Mouse (Mus musculus) embryonic facial prominence, embryonic 14.5 days (tissue): Measurements from ENCODE around the gene Thy1. TPM values are rescaled to one million over a fixed set of nuclear protein-coding genes. Genes with fewer than 3 reads are reported as not detected.

ENCODE experiments used
- ATAC-seq: fragments of 200-750 bp; cut with Nextera tagmentation; 2 replicates; pipeline ENCODE4 v1.8.0; 2017; ENCODE audit warnings: low read depth, moderate number of reproducible peaks, moderate TSS enrichment
- DNase-seq: peaks from one replicate; pipeline ENCODE4 v3.0.0-alpha.2; 2015; ENCODE audit warnings: low spot score
- H3K27ac ChIP-seq: fragments of 300-500 bp; sonication (generic); replicated peaks from 2 replicates; pipeline ENCODE4 v1.5.1; 2014; ENCODE audit warnings: low read depth, mild to moderate bottlenecking, low read length, moderate library complexity
- H3K27me3 ChIP-seq: fragments of 300-500 bp; sonication (generic); replicated peaks from 2 replicates; pipeline ENCODE4 v1.6.1; 2014; ENCODE audit warnings: low read length; ENCODE audit not compliant: control insufficient read depth, insufficient read depth
- H3K36me3 ChIP-seq: fragments of 300-500 bp; sonication (generic); 2 replicates; pipeline ENCODE4 v1.6.1; 2014; ENCODE audit warnings: low read length, mixed read lengths; ENCODE audit not compliant: control insufficient read depth, insufficient read depth
- H3K4me1 ChIP-seq: fragments of 300-500 bp; sonication (generic); 2 replicates; pipeline ENCODE4 v1.6.1; 2014; ENCODE audit warnings: antibody characterized with exemption, low read length; ENCODE audit not compliant: control insufficient read depth, insufficient read depth
- H3K4me2 ChIP-seq: fragments of 300-500 bp; sonication (generic); 2 replicates; pipeline ENCODE4 v1.6.1; 2014; ENCODE audit warnings: low read depth, mild to moderate bottlenecking, low read length, moderate library complexity, mixed read lengths
- H3K4me3 ChIP-seq: fragments of 300-500 bp; sonication (generic); 2 replicates; pipeline ENCODE4 v1.5.1; 2014; ENCODE audit warnings: low read depth, mild to moderate bottlenecking, low read length
- H3K9ac ChIP-seq: fragments of 300-500 bp; sonication (generic); 2 replicates; pipeline ENCODE4 v1.6.1; 2014; ENCODE audit warnings: low read depth, mild to moderate bottlenecking, low read length, moderate library complexity, mixed read lengths
- H3K9me3 ChIP-seq: fragments of 300-500 bp; sonication (generic); 2 replicates; pipeline ENCODE4 v1.6.1; 2016; ENCODE audit warnings: low read length; ENCODE audit not compliant: control insufficient read depth
- WGBS: fragments of 180-500 bp; shearing (Covaris S2); extraction: QIAGEN DNeasy Blood & Tissue Kit; methylation state at CpG from one replicate; pipeline ENCODE4 v1.1.7; 2014; 5-methylcytosine and 5-hydroxymethylcytosine counted together
- polyA plus RNA-seq: library from polyadenylated mRNA; unstranded; fragments of >200 nt; fragmentation: Nextera tagmentation; extraction: Ambion mirVana; gene quantifications from 2 replicates; pipeline ENCODE4 v1.2.1, GENCODE M21; 2014

The Thy1 gene
- polyA plus RNA-seq, 1 experiment from 2014 or later = 19.6 TPM

DNA sequence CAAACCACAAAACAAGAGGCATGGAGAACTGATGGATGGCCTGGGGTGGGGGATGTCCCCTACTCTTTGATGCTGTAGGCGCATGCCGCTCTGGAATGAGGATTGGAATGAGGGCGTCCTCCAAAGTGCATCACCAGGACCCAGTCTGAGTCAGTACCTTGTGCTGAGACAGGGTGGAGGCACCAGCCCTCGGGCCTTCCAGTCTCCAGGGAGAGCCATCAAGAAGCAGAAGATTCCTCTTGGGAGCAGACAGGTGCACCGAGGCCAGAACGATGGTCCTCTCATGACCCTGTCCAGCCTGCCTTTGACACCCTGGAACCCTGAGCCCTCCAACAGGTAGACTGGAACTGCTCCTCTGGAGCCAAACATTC, 24.8 kb downstream of the Thy1 start:
- no peak overlapping the region for H3K27ac ChIP-seq
- H3K4me3 ChIP-seq = no peak overlapping the region; the same call in 1 of the 2 replicates
- peaks cover 25% of the 10 kb centered on the region for H3K4me1 ChIP-seq
- peak overlapping the region; percentile 95 for H3K4me2 ChIP-seq
- H3K36me3 ChIP-seq = no peaks in the 10 kb centered on the region
- H3K9me3 ChIP-seq = no peaks in the 10 kb centered on the region
- H3K9ac ChIP-seq = no peak overlapping the region
- WGBS = 78% methylated on average over 6 of the region's 6 CpGs
- no peak for DNase-seq
- H3K27me3 ChIP-seq = no peaks in the 10 kb centered on the region
- no peak for ATAC-seq

DNA sequence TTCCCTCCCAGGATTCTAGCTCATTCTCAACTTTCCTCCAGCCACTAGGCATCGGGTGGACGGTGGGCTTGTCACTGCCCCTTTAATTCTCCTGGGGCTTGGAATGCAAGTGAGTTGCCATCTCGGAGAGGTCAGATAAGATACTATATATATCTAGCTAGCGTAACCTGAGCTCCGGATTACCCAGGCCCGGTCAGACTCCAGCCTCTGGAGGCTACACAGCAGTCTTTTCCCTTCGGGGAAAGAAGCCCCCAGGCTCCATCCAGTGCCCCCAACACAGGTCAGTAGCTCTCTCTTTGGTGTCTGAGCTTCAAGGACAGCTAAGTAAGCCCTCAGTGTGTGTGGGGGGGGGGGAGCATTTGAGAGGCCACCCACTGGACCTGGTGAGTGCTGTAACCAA, 26.1 kb downstream of the Thy1 start:
- H3K27me3 ChIP-seq = no peaks in the 10 kb centered on the region
- no peak for DNase-seq
- peaks cover 25% of the 10 kb centered on the region for H3K4me1 ChIP-seq
- no peaks in the 10 kb centered on the region for H3K9me3 ChIP-seq
- no peak for ATAC-seq
- no peak overlapping the region for H3K4me2 ChIP-seq
- no peaks in the 10 kb centered on the region for H3K36me3 ChIP-seq
- no peak overlapping the region for H3K27ac ChIP-seq
- 11% methylated on average over 7 of the region's 7 CpGs for WGBS
- 0 out of 2 replicates have a peak overlapping the region, but pooled peaks have one; percentile 6 for H3K9ac ChIP-seq
- no peak overlapping the region for H3K4me3 ChIP-seq

DNA sequence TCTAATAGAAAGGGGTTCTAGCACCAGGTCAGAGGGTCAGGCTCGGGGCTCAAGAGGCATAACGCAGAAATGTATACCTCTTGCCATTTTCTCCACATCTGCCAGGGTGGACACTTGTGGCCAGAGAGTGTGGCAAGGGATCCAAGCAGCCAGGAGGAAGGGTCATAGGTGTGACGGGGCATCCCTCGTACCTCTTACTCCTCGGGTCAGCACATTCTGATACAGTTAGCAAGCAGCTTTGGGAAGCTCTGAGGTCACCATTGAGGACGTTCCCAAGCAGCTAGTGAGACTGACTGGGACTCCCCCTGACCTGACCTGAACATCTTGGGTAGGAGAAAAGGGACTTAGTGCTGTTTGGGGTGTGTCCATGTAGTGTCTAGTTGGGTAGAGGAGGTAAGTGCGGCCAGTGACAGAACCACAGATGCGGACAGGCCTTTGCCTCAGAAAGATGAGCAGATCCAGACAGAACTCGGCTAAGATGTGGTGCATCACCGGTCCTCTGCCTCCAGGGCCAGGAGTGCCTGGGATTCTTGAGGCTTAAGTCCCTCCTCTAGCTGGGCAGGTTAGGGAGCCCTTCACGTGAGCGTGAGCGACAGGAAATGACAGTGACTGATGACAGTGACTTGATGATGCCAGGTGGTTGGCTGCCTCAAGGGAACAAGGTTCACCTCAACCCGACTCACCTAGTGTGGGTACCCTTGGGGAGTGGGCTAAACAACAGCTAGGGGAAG, 27.1 kb downstream of the Thy1 start:
- WGBS = 63% methylated on average over 14 of the region's 14 CpGs

DNA sequence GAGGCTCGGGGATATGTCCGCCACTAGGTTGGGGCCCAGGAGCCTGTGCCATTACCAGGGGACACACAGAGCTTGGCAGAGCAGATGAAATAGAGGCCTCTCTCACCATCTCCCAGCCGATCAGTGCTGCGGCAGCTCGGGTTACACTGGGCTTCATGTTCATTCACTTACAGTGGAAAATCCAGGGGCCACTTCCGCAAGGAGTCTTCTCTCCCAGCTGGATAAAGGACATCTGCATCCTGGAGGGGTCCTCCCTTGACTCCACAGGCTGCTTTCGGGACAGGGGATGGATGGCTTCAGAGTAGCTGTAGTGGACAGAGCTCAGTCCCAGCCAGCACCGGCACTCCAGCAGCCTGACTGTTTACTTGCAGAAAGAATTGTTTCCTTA, 27.7 kb downstream of the Thy1 start:
- H3K9ac ChIP-seq = 0 out of 2 replicates have a peak overlapping the region, but pooled peaks have one; percentile 10
- ATAC-seq = no peak
- DNase-seq = peak; percentile 60
- H3K4me2 ChIP-seq = no peak overlapping the region
- H3K9me3 ChIP-seq = no peaks in the 10 kb centered on the region
- no peaks in the 10 kb centered on the region for H3K36me3 ChIP-seq
- WGBS = 15% methylated on average over 8 of the region's 8 CpGs
- H3K4me1 ChIP-seq = peaks cover 25% of the 10 kb centered on the region
- no peak overlapping the region for H3K27ac ChIP-seq
- no peak overlapping the region for H3K4me3 ChIP-seq
- H3K27me3 ChIP-seq = no peaks in the 10 kb centered on the region

More for the DNA sequence above, 27.1 kb downstream of the Thy1 start:
- Histone ChIP-seq H3K4me2 (no peak overlapping the region), H3K4me3 (no peak overlapping the region), H3K4me1 (peaks cover 25% of the 10 kb centered on the region), H3K27ac (no peak overlapping the region), H3K9me3 (no peaks in the 10 kb centered on the region), H3K9ac (0 out of 2 replicates have a peak overlapping the region, but pooled peaks have one; percentile 10), H3K27me3 (no peaks in the 10 kb centered on the region), H3K36me3 (no peaks in the 10 kb centered on the region)
- no peak for DNase-seq
- no peak for ATAC-seq

DNA sequence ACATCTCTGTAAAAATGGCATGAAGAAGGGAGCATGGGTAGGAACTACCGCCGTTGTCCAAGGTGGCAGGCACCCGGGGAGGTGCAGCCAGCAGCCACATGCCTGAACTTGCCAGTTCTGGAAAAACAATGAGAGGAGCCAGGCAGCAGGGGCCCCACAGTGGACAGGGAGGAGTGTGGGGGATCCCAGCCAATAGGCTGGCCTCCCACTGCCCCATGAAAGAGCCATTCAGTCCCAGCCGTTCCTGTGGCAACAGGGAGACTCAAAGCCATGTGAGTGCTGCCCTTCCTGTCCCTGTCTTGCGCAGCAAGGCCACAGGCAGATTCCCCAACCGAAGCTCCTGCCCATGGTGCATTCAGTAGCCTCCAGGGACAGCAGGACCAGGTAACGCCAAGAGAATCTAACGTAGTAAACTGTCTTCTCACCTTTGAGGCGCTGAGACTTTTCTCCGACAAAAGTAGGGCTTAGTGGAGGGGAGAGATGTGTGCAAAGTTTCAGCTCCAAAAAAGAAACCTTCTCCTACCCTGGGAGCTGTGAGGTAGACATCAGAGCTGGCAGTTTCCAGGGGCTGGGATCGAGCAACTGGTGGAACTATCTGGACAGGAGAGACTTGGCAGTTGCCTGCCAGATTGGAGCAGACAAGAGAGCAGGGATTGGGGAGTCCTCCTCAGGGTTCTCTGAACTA, 28.9 kb downstream of the Thy1 start:
- peaks cover 25% of the 10 kb centered on the region for H3K4me1 ChIP-seq
- no peak overlapping the region for H3K9ac ChIP-seq
- no peaks in the 10 kb centered on the region for H3K36me3 ChIP-seq
- H3K9me3 ChIP-seq = no peaks in the 10 kb centered on the region
- H3K4me2 ChIP-seq = peak overlapping the region; percentile 10; the same call in 1 of the 2 replicates
- H3K4me3 ChIP-seq = no peak overlapping the region
- peak; percentile 48; the same call in 1 of the 2 replicates for ATAC-seq
- peak; percentile 68 for DNase-seq
- no peak overlapping the region; the same call in 1 of the 2 replicates for H3K27ac ChIP-seq
- 30% methylated on average over 11 of the region's 11 CpGs for WGBS
- no peaks in the 10 kb centered on the region for H3K27me3 ChIP-seq

DNA sequence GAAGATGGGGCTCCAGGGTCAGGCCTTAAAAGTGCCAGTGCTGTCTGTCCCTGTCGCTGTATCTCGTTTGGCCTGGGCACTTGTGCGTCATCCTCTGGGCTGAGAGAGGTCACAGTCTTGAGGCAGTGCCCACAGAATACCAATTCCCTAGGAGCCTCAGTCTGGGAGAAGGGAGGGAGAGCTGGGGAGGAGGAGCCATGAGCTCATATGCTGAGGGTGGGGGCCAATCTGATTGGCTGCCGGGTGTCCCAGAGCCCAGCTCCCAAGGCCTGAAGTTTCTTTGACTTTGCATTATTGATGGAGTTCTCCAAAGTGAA, 29.4 kb downstream of the Thy1 start:
- Histone ChIP-seq H3K4me3 (no peak overlapping the region), H3K9ac (no peak overlapping the region), H3K9me3 (no peaks in the 10 kb centered on the region), H3K4me1 (peaks cover 21% of the 10 kb centered on the region), H3K4me2 (peak overlapping the region; percentile 10; the same call in 1 of the 2 replicates), H3K27me3 (no peaks in the 10 kb centered on the region), H3K27ac (no peak overlapping the region; the same call in 1 of the 2 replicates), H3K36me3 (no peaks in the 10 kb centered on the region)
- ATAC-seq (no peak), DNase-seq (no peak)
- WGBS = 33% methylated on average over 4 of the region's 4 CpGs

DNA sequence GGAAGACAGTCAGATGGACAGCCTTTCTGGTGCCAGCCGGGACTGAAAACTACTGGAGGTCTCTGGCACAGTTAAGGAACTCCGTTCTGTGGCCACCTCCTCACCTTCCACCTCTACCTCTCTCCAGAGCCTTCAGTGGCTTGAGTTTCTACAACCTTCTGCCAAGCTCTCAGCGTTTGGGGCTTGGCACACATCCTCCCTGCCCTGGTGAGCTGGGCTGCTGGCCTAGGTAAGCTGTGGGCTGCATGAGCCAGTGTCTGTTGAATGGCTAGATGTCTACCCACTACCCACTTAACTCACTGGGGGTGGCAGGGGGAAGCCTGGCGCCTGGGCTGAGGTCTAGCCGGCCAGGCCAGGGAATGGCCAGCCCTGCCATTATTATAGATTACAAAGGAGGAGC, 29.9 kb downstream of the Thy1 start:
- 71% methylated on average over 5 of the region's 5 CpGs for WGBS
- Histone ChIP-seq H3K27ac (no peak overlapping the region), H3K36me3 (no peaks in the 10 kb centered on the region), H3K9ac (no peak overlapping the region), H3K4me2 (no peak overlapping the region), H3K4me1 (peaks cover 19% of the 10 kb centered on the region), H3K9me3 (no peaks in the 10 kb centered on the region), H3K4me3 (no peak overlapping the region), H3K27me3 (no peaks in the 10 kb centered on the region)
- ATAC-seq (no peak), DNase-seq (no peak)

DNA sequence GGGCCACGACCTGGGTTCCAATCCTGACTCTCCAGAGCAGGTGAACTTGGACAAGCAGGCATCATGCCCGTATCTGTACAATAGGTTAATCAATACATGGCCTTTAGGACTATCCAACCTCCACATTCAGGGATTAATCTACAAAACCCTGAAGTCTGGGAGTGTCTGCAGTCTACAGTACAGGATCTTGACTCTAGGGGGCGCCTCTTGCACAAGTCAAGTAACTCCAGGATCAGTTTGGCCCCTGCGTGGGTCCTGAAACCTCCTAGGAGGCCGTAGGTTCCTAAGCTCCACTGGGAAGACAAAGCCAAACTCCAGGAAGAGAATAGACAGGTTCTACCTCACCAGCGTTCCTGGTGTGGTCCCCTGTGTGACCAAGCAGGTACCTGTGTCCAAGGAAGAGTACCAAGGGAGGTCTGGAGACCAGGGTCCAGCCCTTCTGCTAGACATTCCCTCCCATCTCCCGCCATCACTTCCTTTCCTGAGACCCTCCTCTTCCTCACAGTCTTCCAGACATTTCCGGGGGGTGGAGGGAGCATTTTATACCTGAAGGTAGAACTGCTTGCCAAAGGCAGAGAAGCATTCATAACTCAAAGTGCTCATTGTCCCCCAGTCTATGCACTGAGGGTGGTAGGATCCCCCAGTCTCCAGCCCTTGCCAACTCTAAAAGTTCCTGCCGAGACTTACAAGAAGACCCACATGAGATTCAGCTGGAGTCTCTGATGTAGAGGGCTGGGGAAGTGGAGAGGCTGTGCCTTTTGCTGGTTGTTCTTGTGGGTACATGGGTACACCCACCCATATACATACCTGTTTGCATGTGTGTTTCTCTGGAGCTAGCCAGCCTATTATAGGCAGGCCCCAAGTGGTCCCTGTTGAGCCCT, 31.5 kb downstream of the Thy1 start:
- no peak for ATAC-seq
- Histone ChIP-seq H3K9me3 (no peaks in the 10 kb centered on the region), H3K27ac (no peak overlapping the region), H3K4me2 (no peak overlapping the region), H3K4me3 (no peak overlapping the region), H3K27me3 (no peaks in the 10 kb centered on the region), H3K4me1 (peaks cover 24% of the 10 kb centered on the region), H3K36me3 (no peaks in the 10 kb centered on the region), H3K9ac (no peak overlapping the region)
- WGBS = 62% methylated on average over 9 of the region's 9 CpGs
- DNase-seq = no peak
